Mouse (Mus musculus): ENCODE data around the gene Reg3g.

DNA sequence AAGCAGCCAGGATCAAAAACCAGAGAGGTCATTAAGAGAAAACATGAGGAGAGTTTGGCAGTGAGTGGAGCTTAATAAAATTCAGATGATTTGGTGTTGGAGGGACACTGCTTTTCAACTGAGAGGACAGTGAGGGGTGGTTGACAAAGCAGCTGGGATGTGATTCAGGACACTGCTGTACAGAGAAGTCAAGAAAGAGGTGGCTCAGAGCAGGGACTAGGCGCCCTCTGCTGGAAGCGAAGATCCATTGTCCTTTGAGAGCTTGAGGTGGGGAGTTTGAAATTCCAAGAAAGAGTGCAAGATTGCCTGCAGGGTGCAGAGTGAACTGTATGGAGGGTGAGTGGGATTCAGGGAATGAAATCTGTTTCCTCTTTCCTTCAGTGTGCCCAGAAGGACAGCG, 44.2 kb upstream of the Reg3g start:
- TF ChIP-seq MAFK (IDR thresholded peaks at IDR 0.05; ENCODE audit: insufficient read depth, low read depth, low read length) (no peak), CHD2 (IDR thresholded peaks at IDR 0.05; ENCODE audit: low read depth, low read length) (no peak), HCFC1 (IDR thresholded peaks at IDR 0.05; ENCODE audit: borderline replicate concordance, insufficient read depth, low read length) (no peak), ZC3H11A (IDR thresholded peaks at IDR 0.05; ENCODE audit: borderline replicate concordance, low read depth, low read length) (peak; percentile 72)
